Comparison of ENCODE assay signal across 13 mouse cellular contexts in genomic region chr6:73644778-73645267, GRCm38 (mm10).
DNase-seq lines count a peak whose midpoint lies in the region; ATAC-seq and TF ChIP-seq lines count a peak whose summit lies in the region.
"Had no signal": no experiment of that assay in that cellular context is flagged by ENCODE, and none has a peak within 500 bp of the region (broad histone marks: within the 10 kb centered on the region; RNA-seq: fewer than 3 reads in every experiment).

No protein-coding gene starts in this region.

- WGBS in kidney, postnatal 0 days: 65% methylated on average over 2 of the region's 2 CpGs
- whole genome bisulfite sequencing in kidney, adult 2 months: 57% methylated on average over 2 of the region's 2 CpGs
- WGBS in hindbrain, embryonic 15.5 days: 37% methylated on average over 2 of the region's 2 CpGs

- H3K36me3 ChIP-seq in kidney, postnatal 0 days (ENCODE audit: insufficient read depth, low read length): no peaks in the 10 kb centered on the region
- H3K36me3 ChIP-seq in kidney, adult 2 months (ENCODE audit: control insufficient read depth, insufficient read depth, low read length): no peaks in the 10 kb centered on the region
- H3K36me3 ChIP-seq in hindbrain, embryonic 15.5 days: no peaks in the 10 kb centered on the region
- H3K36me3 ChIP-seq: limb, embryonic 12.5 days had no signal

- no peak overlapping the region for H3K4me2 ChIP-seq in kidney, postnatal 0 days (ENCODE audit: low read length)
- no peak overlapping the region for H3K4me2 ChIP-seq in hindbrain, embryonic 15.5 days
- H3K4me2 ChIP-seq: limb, embryonic 12.5 days had no signal

- no peak overlapping the region for H3K4me3 ChIP-seq in kidney, postnatal 0 days (replicated peaks; ENCODE audit: low read depth, low read length)
- no peak overlapping the region for H3K4me3 ChIP-seq in kidney, adult 2 months (ENCODE audit: insufficient read depth, low read depth, low read length)
- H3K4me3 ChIP-seq in hindbrain, embryonic 15.5 days: no peak overlapping the region
- H3K4me3 ChIP-seq: limb, embryonic 12.5 days had no signal

- TF ChIP-seq CTCF in kidney, postnatal 0 days (IDR thresholded peaks at IDR 0.05; ENCODE audit: low read depth): no peak
- TF ChIP-seq CTCF in kidney, adult 2 months (conservative IDR thresholded peaks at IDR 0.05; ENCODE audit: insufficient read depth, insufficient read length, low read depth, low read length): no peak

- H3K27ac ChIP-seq in kidney, postnatal 0 days: no peak overlapping the region
- H3K27ac ChIP-seq in kidney, adult 2 months (ENCODE audit: insufficient read depth, low read depth, low read length): no peak overlapping the region
- no peak overlapping the region for H3K27ac ChIP-seq in hindbrain, embryonic 15.5 days (replicated peaks)
- H3K27ac ChIP-seq: limb, embryonic 12.5 days had no signal

- no peaks in the 10 kb centered on the region for H3K4me1 ChIP-seq in kidney, postnatal 0 days (replicated peaks; ENCODE audit: insufficient read depth, low read length)
- no peaks in the 10 kb centered on the region for H3K4me1 ChIP-seq in kidney, adult 2 months (ENCODE audit: control insufficient read depth, insufficient read depth, low read length)
- no peaks in the 10 kb centered on the region for H3K4me1 ChIP-seq in hindbrain, embryonic 15.5 days (replicated peaks)
- H3K4me1 ChIP-seq: limb, embryonic 12.5 days had no signal

- intact Hi-C loops in left cerebral cortex, postnatal 25 days (cut with DNase I): no loop called here

- H3K9me3 ChIP-seq in kidney, postnatal 0 days (replicated peaks; ENCODE audit: low read length): no peaks in the 10 kb centered on the region
- H3K9me3 ChIP-seq in hindbrain, embryonic 15.5 days: no peaks in the 10 kb centered on the region
- H3K9me3 ChIP-seq: limb, embryonic 12.5 days had no signal

- H3K9ac ChIP-seq in kidney, postnatal 0 days (ENCODE audit: low read depth, low read length): no peak overlapping the region
- H3K9ac ChIP-seq in hindbrain, embryonic 15.5 days: no peak overlapping the region
- H3K9ac ChIP-seq: limb, embryonic 12.5 days had no signal

- peak; percentile 11 for DNase-seq in kidney, postnatal 0 days (ENCODE audit: low spot score)
- DNase-seq in kidney, adult 2 months: no peak
- DNase-seq in left cerebral cortex, postnatal 25 days (ENCODE audit: low spot score in 2 of 2): peak; percentile 11 to 92
- peak; percentile 82 for DNase-seq in telencephalon, adult 2 months (ENCODE audit: low read depth, low spot score)
- DNase-seq in MN1 (ENCODE audit: low spot score): no peak
- no peak for DNase-seq in kidney, postnatal 14 days
- DNase-seq in adipocyte (ENCODE audit: low spot score): no peak
- DNase-seq: cerebellum, postnatal 36 days; heart, postnatal 4 days; lung, postnatal 4 days had no signal

- H3K27me3 ChIP-seq in kidney, postnatal 0 days (ENCODE audit: insufficient read depth, low read length): no peaks in the 10 kb centered on the region
- H3K27me3 ChIP-seq in kidney, adult 2 months (replicated peaks; ENCODE audit: control insufficient read depth, insufficient read depth, low read length): no peaks in the 10 kb centered on the region
- no peaks in the 10 kb centered on the region for H3K27me3 ChIP-seq in hindbrain, embryonic 15.5 days
- H3K27me3 ChIP-seq: CH12.LX; limb, embryonic 12.5 days had no signal

- no peak for TF ChIP-seq POLR2A in kidney, adult 2 months (IDR thresholded peaks at IDR 0.05; ENCODE audit: low read depth, low read length)

- no peak for ATAC-seq in kidney, postnatal 0 days (replicated peaks; ENCODE audit: low FRiP score, low read depth)
- peak; percentile 75 for ATAC-seq in hindbrain, embryonic 15.5 days (ENCODE audit: low FRiP score, low read depth)

Comparison
In these comparisons a context has a peak if more than half of its experiments do, and no peak if none do; other contexts are left out.
1. DNase-seq: peak in kidney, postnatal 0 days (single experiment), left cerebral cortex, postnatal 25 days (2 of 2) and telencephalon, adult 2 months (single experiment); none in kidney, adult 2 months (single experiment), MN1 (single experiment), kidney, postnatal 14 days (single experiment) and adipocyte (single experiment).